Mouse (Mus musculus): ENCODE measurements around the gene Asrgl1. TPM values are rescaled to one million over a fixed set of nuclear protein-coding genes. Genes with fewer than 3 reads are reported as not detected.
A peak's percentile ranks its signal among the peaks of the same experiment; 100 is the strongest.

The Asrgl1 gene
- total and polyA plus RNA-seq, 3 experiments, result 15.5 to 51.3 (median 29.3) TPM

GRCm38 (mm10) chr19:9117275-9117674 lies 18.2 kb downstream of the Asrgl1 start:
- H3K9me3 ChIP-seq (replicated peaks), result no peaks in the 10 kb centered on the region
- no peak for DNase-seq (ENCODE audit: low spot score)
- H3K4me1 ChIP-seq (ENCODE audit: insufficient read depth, low read depth, low read length), result no peaks in the 10 kb centered on the region
- H3K36me3 ChIP-seq (replicated peaks), result peaks cover 72% of the 10 kb centered on the region
- H3K4me3 ChIP-seq (ENCODE audit: low read depth, low read length), result no peak overlapping the region
- no peaks in the 10 kb centered on the region for H3K27me3 ChIP-seq (ENCODE audit: insufficient read depth, low read length)
- no peak for ATAC-seq (ENCODE audit: extremely low read depth, insufficient number of reproducible peaks, low FRiP score, poor library complexity, severe bottlenecking)
- no peak for TF ChIP-seq TAL1 (conservative IDR thresholded peaks at IDR 0.05; ENCODE audit: low read depth, low read length)
- no peak for TF ChIP-seq GATA1 (IDR thresholded peaks at IDR 0.05; ENCODE audit: borderline replicate concordance, low read length)
- TF ChIP-seq POLR2AphosphoS5 (IDR thresholded peaks at IDR 0.05; ENCODE audit: insufficient replicate concordance, low read depth, low read length), result no peak
- no peak for TF ChIP-seq GATA2 (IDR thresholded peaks at IDR 0.05; ENCODE audit: borderline replicate concordance, low read depth, low read length)
- TF ChIP-seq CTCF (IDR thresholded peaks at IDR 0.05; ENCODE audit: low read depth, low read length), result no peak

GRCm38 (mm10) chr19:9116268-9116667 lies 19.2 kb downstream of the Asrgl1 start:
- DNase-seq (ENCODE audit: low spot score), result no peak
- no peak for TF ChIP-seq TAL1 (conservative IDR thresholded peaks at IDR 0.05; ENCODE audit: low read depth, low read length)
- TF ChIP-seq CTCF (IDR thresholded peaks at IDR 0.05; ENCODE audit: low read depth, low read length), result no peak
- TF ChIP-seq GATA2 (IDR thresholded peaks at IDR 0.05; ENCODE audit: borderline replicate concordance, low read depth, low read length), result no peak
- no peak for TF ChIP-seq GATA1 (IDR thresholded peaks at IDR 0.05; ENCODE audit: borderline replicate concordance, low read length)
- ATAC-seq (ENCODE audit: extremely low read depth, insufficient number of reproducible peaks, low FRiP score, poor library complexity, severe bottlenecking), result no peak

GRCm38 (mm10) chr19:9112043-9112442 lies 23.4 kb downstream of the Asrgl1 start:
- H3K9me3 ChIP-seq (replicated peaks), result no peaks in the 10 kb centered on the region
- no peak overlapping the region for H3K4me3 ChIP-seq (ENCODE audit: low read depth, low read length)
- H3K4me1 ChIP-seq (ENCODE audit: insufficient read depth, low read depth, low read length), result peaks cover 12% of the 10 kb centered on the region
- no peaks in the 10 kb centered on the region for H3K27me3 ChIP-seq (ENCODE audit: insufficient read depth, low read length)
- TF ChIP-seq CTCF (IDR thresholded peaks at IDR 0.05; ENCODE audit: low read depth, low read length), result no peak
- no peak for TF ChIP-seq GATA1 (IDR thresholded peaks at IDR 0.05; ENCODE audit: borderline replicate concordance, low read length)
- no peak for TF ChIP-seq TAL1 (conservative IDR thresholded peaks at IDR 0.05; ENCODE audit: low read depth, low read length)
- no peak for TF ChIP-seq GATA2 (IDR thresholded peaks at IDR 0.05; ENCODE audit: borderline replicate concordance, low read depth, low read length)
- TF ChIP-seq POLR2AphosphoS5 (IDR thresholded peaks at IDR 0.05; ENCODE audit: insufficient replicate concordance, low read depth, low read length), result no peak
- DNase-seq (ENCODE audit: low spot score) (no peak), ATAC-seq (ENCODE audit: extremely low read depth, insufficient number of reproducible peaks, low FRiP score, poor library complexity, severe bottlenecking) (no peak)
- H3K36me3 ChIP-seq (replicated peaks), result peaks cover 58% of the 10 kb centered on the region

More at GRCm38 (mm10) chr19:9116268-9116667, 19.2 kb downstream of the Asrgl1 start:
- H3K4me3 ChIP-seq (ENCODE audit: low read depth, low read length), result no peak overlapping the region
- no peaks in the 10 kb centered on the region for H3K4me1 ChIP-seq (ENCODE audit: insufficient read depth, low read depth, low read length)
- no peaks in the 10 kb centered on the region for H3K9me3 ChIP-seq (replicated peaks)
- H3K27me3 ChIP-seq (ENCODE audit: insufficient read depth, low read length), result no peaks in the 10 kb centered on the region
- peaks cover 78% of the 10 kb centered on the region for H3K36me3 ChIP-seq (replicated peaks)

- Histone ChIP-seq H3K9me3 (replicated peaks) (no peaks in the 10 kb centered on the region), H3K36me3 (replicated peaks) (peaks cover 41% of the 10 kb centered on the region), H3K27me3 (ENCODE audit: insufficient read depth, low read length) (no peaks in the 10 kb centered on the region), H3K4me1 (ENCODE audit: insufficient read depth, low read depth, low read length) (peaks cover 26% of the 10 kb centered on the region), H3K4me3 (ENCODE audit: low read depth, low read length) (no peak overlapping the region)
- DNase-seq (ENCODE audit: low spot score) (peak; percentile 49), ATAC-seq (ENCODE audit: extremely low read depth, insufficient number of reproducible peaks, low FRiP score, poor library complexity, severe bottlenecking) (no peak)
- TF ChIP-seq CTCF (IDR thresholded peaks at IDR 0.05; ENCODE audit: low read depth, low read length), result peak; percentile 35; the same call in 1 of the 2 replicates
- no peak for TF ChIP-seq GATA2 (IDR thresholded peaks at IDR 0.05; ENCODE audit: borderline replicate concordance, low read depth, low read length)
Measured at GRCm38 (mm10) chr19:9110182-9110869, 25.1 kb downstream of the Asrgl1 start.

GRCm38 (mm10) chr19:9108536-9108935 lies 26.9 kb downstream of the Asrgl1 start:
- Histone ChIP-seq H3K4me1 (ENCODE audit: insufficient read depth, low read depth, low read length) (peaks cover 41% of the 10 kb centered on the region), H3K4me3 (ENCODE audit: low read depth, low read length) (no peak overlapping the region), H3K27me3 (ENCODE audit: insufficient read depth, low read length) (peaks cover 16% of the 10 kb centered on the region), H3K36me3 (replicated peaks) (peaks cover 24% of the 10 kb centered on the region), H3K9me3 (replicated peaks) (no peaks in the 10 kb centered on the region)
- TF ChIP-seq GATA1 (IDR thresholded peaks at IDR 0.05; ENCODE audit: borderline replicate concordance, low read length), result no peak
- TF ChIP-seq CTCF (IDR thresholded peaks at IDR 0.05; ENCODE audit: low read depth, low read length), result no peak
- no peak for TF ChIP-seq GATA2 (IDR thresholded peaks at IDR 0.05; ENCODE audit: borderline replicate concordance, low read depth, low read length)
- no peak for TF ChIP-seq POLR2AphosphoS5 (IDR thresholded peaks at IDR 0.05; ENCODE audit: insufficient replicate concordance, low read depth, low read length)
- no peak for TF ChIP-seq TAL1 (conservative IDR thresholded peaks at IDR 0.05; ENCODE audit: low read depth, low read length)
- DNase-seq (ENCODE audit: low spot score), result no peak
- ATAC-seq (ENCODE audit: extremely low read depth, insufficient number of reproducible peaks, low FRiP score, poor library complexity, severe bottlenecking), result no peak

GRCm38 (mm10) chr19:9107379-9107755 lies 28.1 kb downstream of the Asrgl1 start:
- no peak for ATAC-seq (ENCODE audit: extremely low read depth, insufficient number of reproducible peaks, low FRiP score, poor library complexity, severe bottlenecking)
- H3K4me1 ChIP-seq (ENCODE audit: insufficient read depth, low read depth, low read length), result peaks cover 42% of the 10 kb centered on the region
- H3K4me3 ChIP-seq (ENCODE audit: low read depth, low read length), result no peak overlapping the region
- H3K27me3 ChIP-seq (ENCODE audit: insufficient read depth, low read length), result peaks cover 20% of the 10 kb centered on the region
- H3K9me3 ChIP-seq (replicated peaks), result no peaks in the 10 kb centered on the region
- DNase-seq (ENCODE audit: low spot score), result no peak
- H3K36me3 ChIP-seq (replicated peaks), result peaks cover 12% of the 10 kb centered on the region
- TF ChIP-seq TAL1 (conservative IDR thresholded peaks at IDR 0.05; ENCODE audit: low read depth, low read length) (no peak), CTCF (IDR thresholded peaks at IDR 0.05; ENCODE audit: low read depth, low read length) (no peak), GATA1 (IDR thresholded peaks at IDR 0.05; ENCODE audit: borderline replicate concordance, low read length) (no peak), POLR2AphosphoS5 (IDR thresholded peaks at IDR 0.05; ENCODE audit: insufficient replicate concordance, low read depth, low read length) (no peak), GATA2 (IDR thresholded peaks at IDR 0.05; ENCODE audit: borderline replicate concordance, low read depth, low read length) (no peak)
